Mouse (Mus musculus) kidney, embryonic 15.5 days (tissue): ENCODE measurements at regions not wholly inside any gene's neighbourhood (a gene's known extent, or its start where the extent isn't known, plus 50 kb on each side); places are given as distances from the start of the nearest gene placed in this dataset.

ENCODE experiments used
- ATAC-seq: fragments of 200-750 bp; cut with Nextera tagmentation; replicated peaks from 2 replicates; pipeline ENCODE4 v1.8.0; 2017; ENCODE audit warnings: moderate TSS enrichment; ENCODE audit not compliant: low FRiP score
- H3K27ac ChIP-seq: fragments of 300-500 bp; sonication (generic); 2 replicates; pipeline ENCODE4 v1.5.1; 2015; ENCODE audit warnings: mild to moderate bottlenecking, inconsistent platforms
- H3K27me3 ChIP-seq: fragments of 300-500 bp; sonication (generic); 2 replicates; pipeline ENCODE4 v1.6.1; 2015; ENCODE audit warnings: inconsistent platforms
- H3K36me3 ChIP-seq: fragments of 300-500 bp; sonication (generic); 2 replicates; pipeline ENCODE4 v1.6.1; 2015; ENCODE audit warnings: inconsistent platforms
- H3K4me1 ChIP-seq: fragments of 300-500 bp; sonication (generic); 2 replicates; pipeline ENCODE4 v1.6.1; 2015; ENCODE audit warnings: inconsistent platforms
- H3K4me2 ChIP-seq: fragments of 300-500 bp; sonication (generic); 2 replicates; pipeline ENCODE4 v1.6.1; 2015; ENCODE audit warnings: moderate library complexity, mild to moderate bottlenecking, inconsistent platforms
- H3K4me3 ChIP-seq: fragments of 300-500 bp; sonication (generic); replicated peaks from 2 replicates; pipeline ENCODE4 v1.5.1; 2015; ENCODE audit warnings: mild to moderate bottlenecking, inconsistent platforms
- H3K9ac ChIP-seq: fragments of 300-500 bp; sonication (generic); 2 replicates; pipeline ENCODE4 v1.6.1; 2015; ENCODE audit warnings: mild to moderate bottlenecking, inconsistent platforms
- H3K9me3 ChIP-seq: fragments of 300-500 bp; sonication (generic); replicated peaks from 2 replicates; pipeline ENCODE4 v1.6.1; 2016; ENCODE audit warnings: inconsistent platforms
- WGBS: fragments of 180-500 bp; shearing (Covaris S2); methylation state at CpG from one replicate; pipeline ENCODE4 v1.1.7; 2015; ENCODE audit warnings: mixed read lengths; 5-methylcytosine and 5-hydroxymethylcytosine counted together

GRCm38 (mm10) chr11:114404401-114404800 is 263.9 kb upstream of the Rpl38 start:
- Histone ChIP-seq H3K27me3 (peaks cover 3% of the 10 kb centered on the region; the same call in 1 of the 2 replicates), H3K4me3 (no peak overlapping the region), H3K27ac (no peak overlapping the region), H3K36me3 (no peaks in the 10 kb centered on the region), H3K9ac (no peak overlapping the region), H3K9me3 (no peaks in the 10 kb centered on the region), H3K4me2 (no peak overlapping the region), H3K4me1 (peaks cover 5% of the 10 kb centered on the region; the same call in 1 of the 2 replicates)
- no peak for ATAC-seq
- 23% methylated on average over 4 of the region's 4 CpGs for WGBS

- H3K4me2 ChIP-seq: no peak overlapping the region
- no peak overlapping the region for H3K4me3 ChIP-seq
- no peaks in the 10 kb centered on the region for H3K36me3 ChIP-seq
- ATAC-seq: no peak
- H3K27me3 ChIP-seq: peaks cover 3% of the 10 kb centered on the region; the same call in 1 of the 2 replicates
- WGBS: 42% methylated on average over 15 of the region's 15 CpGs
- H3K9me3 ChIP-seq: no peaks in the 10 kb centered on the region
- no peak overlapping the region for H3K27ac ChIP-seq
- peaks cover 5% of the 10 kb centered on the region; the same call in 1 of the 2 replicates for H3K4me1 ChIP-seq
- no peak overlapping the region for H3K9ac ChIP-seq
Observed at GRCm38 (mm10) chr11:114402556-114403320, 265.6 kb upstream of the Rpl38 start.

GRCm38 (mm10) chr11:114400701-114401100 is 267.6 kb upstream of the Rpl38 start:
- no peak overlapping the region for H3K27ac ChIP-seq
- no peak overlapping the region for H3K4me2 ChIP-seq
- 51% methylated on average over 5 of the region's 5 CpGs for WGBS

GRCm38 (mm10) chr11:114392161-114392560 is 276.2 kb upstream of the Rpl38 start:
- Histone ChIP-seq H3K9ac (no peak overlapping the region), H3K27ac (no peak overlapping the region), H3K27me3 (no peaks in the 10 kb centered on the region), H3K4me2 (no peak overlapping the region), H3K4me1 (no peaks in the 10 kb centered on the region), H3K36me3 (no peaks in the 10 kb centered on the region), H3K9me3 (no peaks in the 10 kb centered on the region), H3K4me3 (no peak overlapping the region)
- 57% methylated on average over 10 of the region's 10 CpGs for WGBS
- ATAC-seq: no peak

More at GRCm38 (mm10) chr11:114400701-114401100, 267.6 kb upstream of the Rpl38 start:
- no peak for ATAC-seq
- Histone ChIP-seq H3K9ac (no peak overlapping the region), H3K27me3 (no peaks in the 10 kb centered on the region), H3K4me3 (no peak overlapping the region), H3K4me1 (peaks cover 5% of the 10 kb centered on the region; the same call in 1 of the 2 replicates), H3K9me3 (no peaks in the 10 kb centered on the region), H3K36me3 (no peaks in the 10 kb centered on the region)

- H3K27me3 ChIP-seq: no peaks in the 10 kb centered on the region
- no peak overlapping the region for H3K27ac ChIP-seq
- H3K4me1 ChIP-seq: no peaks in the 10 kb centered on the region
- H3K9ac ChIP-seq: no peak overlapping the region
- no peak overlapping the region for H3K4me2 ChIP-seq
- no peaks in the 10 kb centered on the region for H3K36me3 ChIP-seq
- no peak for ATAC-seq
- no peaks in the 10 kb centered on the region for H3K9me3 ChIP-seq
- H3K4me3 ChIP-seq: no peak overlapping the region
- WGBS: 44% methylated on average over 6 of the region's 6 CpGs
Observed at GRCm38 (mm10) chr11:114391553-114391952, 276.8 kb upstream of the Rpl38 start.

GRCm38 (mm10) chr11:114387091-114387490 is 281.2 kb upstream of the Rpl38 start:
- Histone ChIP-seq H3K27me3 (0 out of 2 replicates have a peak, but pooled peaks cover 8% of the 10 kb centered on the region), H3K4me3 (no peak overlapping the region), H3K9me3 (no peaks in the 10 kb centered on the region), H3K9ac (no peak overlapping the region), H3K4me1 (no peaks in the 10 kb centered on the region), H3K27ac (no peak overlapping the region), H3K36me3 (no peaks in the 10 kb centered on the region), H3K4me2 (no peak overlapping the region)
- no peak for ATAC-seq
- 84% methylated on average over 2 of the region's 2 CpGs for WGBS

- ATAC-seq: no peak
- Histone ChIP-seq H3K36me3 (no peaks in the 10 kb centered on the region), H3K4me2 (no peak overlapping the region), H3K9ac (no peak overlapping the region), H3K4me1 (peaks cover 6% of the 10 kb centered on the region), H3K9me3 (no peaks in the 10 kb centered on the region), H3K4me3 (no peak overlapping the region), H3K27ac (no peak overlapping the region), H3K27me3 (0 out of 2 replicates have a peak, but pooled peaks cover 4% of the 10 kb centered on the region)
- 16% methylated on average over 8 of the region's 8 CpGs for WGBS
Observed at GRCm38 (mm10) chr11:114379411-114379824, 288.9 kb upstream of the Rpl38 start.

GRCm38 (mm10) chr11:114375921-114376320 is 292.4 kb upstream of the Rpl38 start:
- H3K27ac ChIP-seq: no peak overlapping the region
- no peaks in the 10 kb centered on the region for H3K36me3 ChIP-seq
- H3K9ac ChIP-seq: no peak overlapping the region
- H3K4me2 ChIP-seq: no peak overlapping the region
- H3K9me3 ChIP-seq: no peaks in the 10 kb centered on the region
- ATAC-seq: no peak
- H3K27me3 ChIP-seq: no peaks in the 10 kb centered on the region
- 43% methylated on average over 14 of the region's 14 CpGs for WGBS
- peaks cover 6% of the 10 kb centered on the region for H3K4me1 ChIP-seq
- no peak overlapping the region for H3K4me3 ChIP-seq

GRCm38 (mm10) chr11:114370708-114371107 is 297.6 kb upstream of the Rpl38 start:
- Histone ChIP-seq H3K27ac (no peak overlapping the region), H3K36me3 (no peaks in the 10 kb centered on the region), H3K9ac (no peak overlapping the region), H3K27me3 (no peaks in the 10 kb centered on the region), H3K4me3 (no peak overlapping the region), H3K4me1 (0 out of 2 replicates have a peak, but pooled peaks cover 3% of the 10 kb centered on the region), H3K4me2 (no peak overlapping the region), H3K9me3 (no peaks in the 10 kb centered on the region)
- ATAC-seq: no peak
- 40% methylated on average over 10 of the region's 10 CpGs for WGBS

- WGBS: 86% methylated on average over 7 of the region's 8 CpGs
Observed at GRCm38 (mm10) chr11:114367779-114368178, 300.5 kb upstream of the Rpl38 start.

GRCm38 (mm10) chr11:114360946-114361345 is 294.1 kb upstream of the Sdk2 start:
- no peaks in the 10 kb centered on the region for H3K9me3 ChIP-seq
- no peaks in the 10 kb centered on the region for H3K27me3 ChIP-seq
- 71% methylated on average over 8 of the region's 8 CpGs for WGBS
- no peaks in the 10 kb centered on the region for H3K4me1 ChIP-seq
- H3K4me2 ChIP-seq: no peak overlapping the region
- no peak overlapping the region for H3K4me3 ChIP-seq
- no peak for ATAC-seq
- H3K9ac ChIP-seq: no peak overlapping the region
- H3K27ac ChIP-seq: no peak overlapping the region
- H3K36me3 ChIP-seq: no peaks in the 10 kb centered on the region

More at GRCm38 (mm10) chr11:114367779-114368178, 300.5 kb upstream of the Rpl38 start:
- H3K4me1 ChIP-seq: 0 out of 2 replicates have a peak, but pooled peaks cover 3% of the 10 kb centered on the region
- H3K36me3 ChIP-seq: no peaks in the 10 kb centered on the region
- no peak overlapping the region for H3K27ac ChIP-seq
- H3K4me3 ChIP-seq: no peak overlapping the region
- no peak overlapping the region for H3K4me2 ChIP-seq
- H3K27me3 ChIP-seq: no peaks in the 10 kb centered on the region
- H3K9ac ChIP-seq: no peak overlapping the region
- ATAC-seq: no peak
- H3K9me3 ChIP-seq: no peaks in the 10 kb centered on the region

- no peaks in the 10 kb centered on the region for H3K9me3 ChIP-seq
- 84% methylated on average over 10 of the region's 10 CpGs for WGBS
- ATAC-seq: no peak
- H3K4me2 ChIP-seq: no peak overlapping the region
- H3K4me1 ChIP-seq: no peaks in the 10 kb centered on the region
- no peaks in the 10 kb centered on the region for H3K27me3 ChIP-seq
- no peaks in the 10 kb centered on the region for H3K36me3 ChIP-seq
- H3K4me3 ChIP-seq: no peak overlapping the region
- no peak overlapping the region for H3K9ac ChIP-seq
- H3K27ac ChIP-seq: no peak overlapping the region
Observed at GRCm38 (mm10) chr11:114360321-114360720, 293.5 kb upstream of the Sdk2 start.
